In genomic region chr2:160657801-160658442, GRCm38 (mm10) we compare ENCODE assay signal across 11 mouse cellular contexts. TPM values are rescaled to one million over a fixed set of nuclear protein-coding genes. Genes with fewer than 3 reads are reported as not detected.
DNase-seq lines count a peak whose midpoint lies in the region; ATAC-seq lines count a peak whose summit lies in the region.
"Had no signal": no experiment of that assay in that cellular context is flagged by ENCODE, and none has a peak within 500 bp of the region (broad histone marks: within the 10 kb centered on the region; RNA-seq: fewer than 3 reads in every experiment).

No protein-coding gene starts in this region.

- H3K9me3 ChIP-seq in liver, embryonic 11.5 days (ENCODE audit: control insufficient read depth, low read length): no peaks in the 10 kb centered on the region
- H3K9me3 ChIP-seq: limb, embryonic 10.5 days had no signal

- no peak overlapping the region for H3K4me3 ChIP-seq in liver, embryonic 11.5 days (ENCODE audit: low read depth, low read length)
- H3K4me3 ChIP-seq: limb, embryonic 10.5 days had no signal

- DNase-seq in thymus, postnatal 0 days (ENCODE audit: low spot score): peak; percentile 25
- DNase-seq in thymus, adult 18-20 months: no peak
- DNase-seq in brain, adult 2 months (ENCODE audit: low read depth, low spot score): peak; percentile 68
- DNase-seq in liver, embryonic 11.5 days (ENCODE audit: low spot score): no peak
- DNase-seq in urinary bladder, adult 2 months (ENCODE audit: low spot score): no peak
- DNase-seq in cerebellum, adult 8-10 months: no peak
- DNase-seq in urinary bladder, postnatal 36 days (ENCODE audit: low spot score in 2 of 2): no peak
- no peak for DNase-seq in kidney, postnatal 4 days
- DNase-seq: cerebellum, postnatal 25 days; kidney, adult 11 months had no signal

- H3K27ac ChIP-seq in liver, embryonic 11.5 days (ENCODE audit: low read depth, low read length): peak overlapping the region; percentile 69; the same call in 1 of the 2 replicates
- H3K27ac ChIP-seq: limb, embryonic 10.5 days had no signal

- peak overlapping the region; percentile 39 for H3K4me2 ChIP-seq in liver, embryonic 11.5 days

- peaks cover 5% of the 10 kb centered on the region for H3K36me3 ChIP-seq in liver, embryonic 11.5 days (ENCODE audit: control insufficient read depth, insufficient read depth, low read length)

- H3K27me3 ChIP-seq in liver, embryonic 11.5 days (replicated peaks; ENCODE audit: control insufficient read depth, insufficient read depth, low read length): no peaks in the 10 kb centered on the region

- peak; percentile 88 for ATAC-seq in liver, embryonic 11.5 days (replicated peaks; ENCODE audit: low FRiP score)

- WGBS in liver, embryonic 11.5 days: 71% methylated on average over 13 of the region's 13 CpGs

- H3K9ac ChIP-seq in liver, embryonic 11.5 days (ENCODE audit: low read depth, low read length): no peak overlapping the region

- peaks cover 10% of the 10 kb centered on the region for H3K4me1 ChIP-seq in liver, embryonic 11.5 days (replicated peaks; ENCODE audit: control insufficient read depth, insufficient read depth, low read length)
- H3K4me1 ChIP-seq: limb, embryonic 10.5 days had no signal

RNA-seq across cellular contexts. Expression of gene Top1, which starts 12.2 kb away (rescaled TPM):
- 68.2 and 69.4 TPM in 2 replicates for polyA plus RNA-seq in thymus, postnatal 0 days (2015; fragmentation: Nextera tagmentation; extraction: Ambion mirVana)
- polyA plus RNA-seq in liver, embryonic 11.5 days (2014; fragmentation: Nextera tagmentation; extraction: Ambion mirVana): 84.1 and 89.8 TPM in 2 replicates
- 23.6 and 30.7 TPM in 2 replicates for polyA plus RNA-seq in urinary bladder, adult 2 months (2012; rRNA removed)

Comparison
In these comparisons a context has a peak if more than half of its experiments do, and no peak if none do; other contexts are left out.
1. DNase-seq: peak in thymus, postnatal 0 days (single experiment) and brain, adult 2 months (single experiment); none in thymus, adult 18-20 months (0 of 2), liver, embryonic 11.5 days (single experiment), urinary bladder, adult 2 months (single experiment), cerebellum, adult 8-10 months (single experiment), urinary bladder, postnatal 36 days (0 of 2) and kidney, postnatal 4 days (0 of 2).